Mouse (Mus musculus) midbrain, embryonic 14.5 days (tissue): ENCODE data around the gene Zfp334. TPM values are rescaled to one million over a fixed set of nuclear protein-coding genes. Genes with fewer than 3 reads are reported as not detected.

Experiments used
- polyA plus RNA-seq: library from polyadenylated mRNA; unstranded; fragments of >200 nt; fragmentation: Nextera tagmentation; extraction: Ambion mirVana; gene quantifications from 2 replicates; pipeline ENCODE4 v1.2.1, GENCODE M21; 2014

Zfp334 gene
- polyA plus RNA-seq, 1 experiment from 2014 or later = 15.7 TPM

Other genes starting within 250 kb of the Zfp334 start
- 15.8 and 18.4 TPM in 2 replicates for gene Cdh22, start 153.4 kb downstream of the Zfp334 start, polyA plus RNA-seq
- gene Slc35c2, start 100.4 kb downstream of the Zfp334 start, polyA plus RNA-seq = 60.8 and 65.2 TPM in 2 replicates
- 92.3 and 109 TPM in 2 replicates for gene Elmo2, start 61.8 kb downstream of the Zfp334 start, polyA plus RNA-seq
- gene Zfp663, start 19.5 kb downstream of the Zfp334 start, polyA plus RNA-seq = 8.4 and 10.8 TPM in 2 replicates
- gene Ocstamp, start 12.1 kb upstream of the Zfp334 start, polyA plus RNA-seq = 0.08 TPM in 1 of 2 replicates, not detected in the other
- gene Slc13a3, start 85.0 kb upstream of the Zfp334 start, polyA plus RNA-seq = 3.9 and 5.5 TPM in 2 replicates
- 42.8 and 44.9 TPM in 2 replicates for gene Trp53rka, start 105.1 kb upstream of the Zfp334 start, polyA plus RNA-seq
- gene Slc2a10, start 115.5 kb upstream of the Zfp334 start, polyA plus RNA-seq = 0.94 and 1.8 TPM in 2 replicates
- gene Eya2, start 206.8 kb upstream of the Zfp334 start, polyA plus RNA-seq = 3.2 and 3.9 TPM in 2 replicates